Mouse (Mus musculus): ENCODE results near the gene Snap47. TPM values are rescaled to one million over a fixed set of nuclear protein-coding genes. Genes with fewer than 3 reads are reported as not detected.
A peak's percentile ranks its signal among the peaks of the same experiment; 100 is the strongest.

Gene Snap47
- total and polyA plus RNA-seq, 3 experiments: 95.9 to 102 (median 101) TPM

GRCm38 (mm10) chr11:59387471-59387870, 63.5 kb downstream of the Snap47 start:
- no peak overlapping the region for H3K4me2 ChIP-seq (ENCODE audit: insufficient read depth, low read depth, poor library complexity, severe bottlenecking)
- no peaks in the 10 kb centered on the region for H3K36me3 ChIP-seq (replicated peaks in 1 of 2; ENCODE audit: control insufficient read depth in 1 of 2, insufficient read depth in 1 of 2, low read length in 1 of 2)
- H3K27me3 ChIP-seq (replicated peaks): no peaks in the 10 kb centered on the region
- in situ Hi-C loops (cut with MboI; ENCODE audit: low pct_ligation_motif_present, low pct_unique_long_range_greater_than_20kb, low sequenced_read_pairs): no loop called here
- H3K79me2 ChIP-seq (replicated peaks; ENCODE audit: control insufficient read depth, extremely low read depth, insufficient read depth, poor library complexity, severe bottlenecking): no peaks in the 10 kb centered on the region
- no peak overlapping the region for H3K9ac ChIP-seq (ENCODE audit: insufficient read depth, low read depth)
- no peak for DNase-seq (ENCODE audit: extremely low read depth)
- TF ChIP-seq ZMIZ1 (IDR thresholded peaks at IDR 0.05; ENCODE audit: low read depth, low read length) (no peak), NRF1 (IDR thresholded peaks at IDR 0.05; ENCODE audit: low read depth, low read length) (no peak)
- H3K9me3 ChIP-seq (replicated peaks; ENCODE audit: low read length): no peaks in the 10 kb centered on the region
- dilution Hi-C loops (cut with MboI; ENCODE audit: extremely low pct_ligation_motif_present, extremely low pct_unique_long_range_greater_than_20kb, low sequenced_read_pairs): no loop called here
- no peak overlapping the region for H3K27ac ChIP-seq (ENCODE audit: insufficient read depth, low read depth)
- H3K4me3 ChIP-seq (replicated peaks in 1 of 3; ENCODE audit: low read depth in 2 of 3, low read length in 2 of 3, poor library complexity in 1 of 3): no peak overlapping the region
- H3K4me1 ChIP-seq (ENCODE audit: control insufficient read depth in 1 of 2, insufficient read depth in 2 of 2): peaks cover 19 to 20% of the 10 kb centered on the region in 2 experiments

DNA sequence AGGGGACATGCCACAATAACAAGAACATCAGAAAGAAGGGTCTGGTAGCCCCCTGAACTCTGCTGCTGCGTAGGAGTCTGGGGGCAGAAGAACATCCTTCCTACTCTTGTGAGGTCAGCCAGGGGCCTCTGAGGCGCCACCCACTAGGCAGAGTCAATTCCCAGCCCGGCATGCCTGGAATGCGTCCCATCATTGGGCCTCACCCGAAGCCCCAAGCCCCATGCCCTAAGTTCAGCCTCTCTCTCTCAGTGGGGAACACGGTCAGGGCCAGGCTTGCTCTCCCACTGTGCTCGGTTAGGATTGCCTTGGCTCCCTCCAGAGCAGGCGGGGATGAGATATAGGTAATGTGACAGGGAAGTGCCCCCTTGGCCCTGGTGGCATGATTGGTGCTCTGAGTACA, 65.9 kb downstream of the Snap47 start:
- TF ChIP-seq NELFE (IDR thresholded peaks at IDR 0.05; ENCODE audit: low read depth, low read length) (no peak), HCFC1 (IDR thresholded peaks at IDR 0.05; ENCODE audit: low read depth, low read length) (no peak), RCOR1 (conservative IDR thresholded peaks at IDR 0.05; ENCODE audit: low read depth, low read length) (no peak), CTCF (conservative IDR thresholded peaks at IDR 0.05 in 1 of 2, IDR thresholded peaks at IDR 0.05 in 1 of 2; ENCODE audit: low read depth in 2 of 2, low read length in 2 of 2) (no peak), IRF4 (IDR thresholded peaks at IDR 0.05; ENCODE audit: low read depth, low read length) (no peak), JUN (IDR thresholded peaks at IDR 0.05; ENCODE audit: insufficient read depth, low read depth, low read length) (no peak), KAT2A (IDR thresholded peaks at IDR 0.05; ENCODE audit: insufficient replicate concordance, low read length) (no peak), MYC (IDR thresholded peaks at IDR 0.05; ENCODE audit: low read depth, low read length) (no peak), NRF1 (IDR thresholded peaks at IDR 0.05; ENCODE audit: low read depth, low read length) (no peak), CHD1 (IDR thresholded peaks at IDR 0.05; ENCODE audit: low read depth, low read length) (no peak), SMC3 (IDR thresholded peaks at IDR 0.05; ENCODE audit: low read depth, low read length) (no peak), POLR2A (IDR thresholded peaks at IDR 0.05; ENCODE audit: low read depth, low read length) (no peak), MXI1 (IDR thresholded peaks at IDR 0.05; ENCODE audit: low read depth, low read length) (no peak), ZMIZ1 (IDR thresholded peaks at IDR 0.05; ENCODE audit: low read depth, low read length) (no peak)
- Histone ChIP-seq H3K9ac (ENCODE audit: insufficient read depth, low read depth) (no peak overlapping the region), H3K27ac (ENCODE audit: insufficient read depth, low read depth) (no peak overlapping the region), H3K4me3 (replicated peaks in 1 of 3; ENCODE audit: low read depth in 2 of 3, low read length in 2 of 3, poor library complexity in 1 of 3) (no peak overlapping the region), H3K9me3 (replicated peaks; ENCODE audit: low read length) (no peaks in the 10 kb centered on the region), H3K36me3 (replicated peaks in 1 of 2; ENCODE audit: control insufficient read depth in 1 of 2, insufficient read depth in 1 of 2, low read length in 1 of 2) (no peaks in the 10 kb centered on the region), H3K79me2 (replicated peaks; ENCODE audit: control insufficient read depth, extremely low read depth, insufficient read depth, poor library complexity, severe bottlenecking) (no peaks in the 10 kb centered on the region), H3K4me1 (ENCODE audit: control insufficient read depth in 1 of 2, insufficient read depth in 2 of 2) (peaks cover 20 to 23% of the 10 kb centered on the region in 2 experiments), H3K27me3 (replicated peaks) (no peaks in the 10 kb centered on the region), H3K4me2 (ENCODE audit: insufficient read depth, low read depth, poor library complexity, severe bottlenecking) (no peak overlapping the region)
- DNase-seq (ENCODE audit: extremely low read depth): no peak
- dilution Hi-C loops (cut with MboI; ENCODE audit: extremely low pct_ligation_motif_present, extremely low pct_unique_long_range_greater_than_20kb, low sequenced_read_pairs) (no loop called here), in situ Hi-C loops (cut with MboI; ENCODE audit: low pct_ligation_motif_present, low pct_unique_long_range_greater_than_20kb, low sequenced_read_pairs) (no loop called here)

- Histone ChIP-seq H3K9ac (ENCODE audit: insufficient read depth, low read depth) (no peak overlapping the region), H3K4me2 (ENCODE audit: insufficient read depth, low read depth, poor library complexity, severe bottlenecking) (no peak overlapping the region), H3K79me2 (replicated peaks; ENCODE audit: control insufficient read depth, extremely low read depth, insufficient read depth, poor library complexity, severe bottlenecking) (no peaks in the 10 kb centered on the region), H3K27ac (ENCODE audit: insufficient read depth, low read depth) (no peak overlapping the region), H3K9me3 (replicated peaks; ENCODE audit: low read length) (no peaks in the 10 kb centered on the region), H3K4me3 (replicated peaks in 1 of 3; ENCODE audit: low read depth in 2 of 3, low read length in 2 of 3, poor library complexity in 1 of 3) (no peak overlapping the region), H3K27me3 (replicated peaks) (no peaks in the 10 kb centered on the region), H3K36me3 (replicated peaks in 1 of 2; ENCODE audit: control insufficient read depth in 1 of 2, insufficient read depth in 1 of 2, low read length in 1 of 2) (no peaks in the 10 kb centered on the region), H3K4me1 (ENCODE audit: control insufficient read depth in 1 of 2, insufficient read depth in 2 of 2) (peaks cover 17 to 25% of the 10 kb centered on the region in 2 experiments)
- in situ Hi-C loops (cut with MboI; ENCODE audit: low pct_ligation_motif_present, low pct_unique_long_range_greater_than_20kb, low sequenced_read_pairs) (no loop called here), dilution Hi-C loops (cut with MboI; ENCODE audit: extremely low pct_ligation_motif_present, extremely low pct_unique_long_range_greater_than_20kb, low sequenced_read_pairs) (no loop called here)
- peak; percentile 33 for DNase-seq (ENCODE audit: extremely low read depth)
- TF ChIP-seq CHD1 (IDR thresholded peaks at IDR 0.05; ENCODE audit: low read depth, low read length) (no peak), USF1 (IDR thresholded peaks at IDR 0.05; ENCODE audit: low read depth, low read length) (no peak), POLR2A (IDR thresholded peaks at IDR 0.05; ENCODE audit: low read depth, low read length) (no peak), NELFE (IDR thresholded peaks at IDR 0.05; ENCODE audit: low read depth, low read length) (no peak), JUN (IDR thresholded peaks at IDR 0.05; ENCODE audit: insufficient read depth, low read depth, low read length) (no peak), ELF1 (IDR thresholded peaks at IDR 0.05; ENCODE audit: low read depth, low read length) (no peak), NRF1 (IDR thresholded peaks at IDR 0.05; ENCODE audit: low read depth, low read length) (0 out of 2 replicates have a peak, but pooled peaks have one; percentile 15), MAFK (IDR thresholded peaks at IDR 0.05; ENCODE audit: insufficient replicate concordance, low read length) (no peak), ETS1 (conservative IDR thresholded peaks at IDR 0.05; ENCODE audit: low read depth, low read length) (peak; percentile 76), ZNF384 (IDR thresholded peaks at IDR 0.05; ENCODE audit: low read depth, low read length) (no peak), ZC3H11A (IDR thresholded peaks at IDR 0.05; ENCODE audit: low read depth, low read length) (no peak), MYC (IDR thresholded peaks at IDR 0.05; ENCODE audit: low read depth, low read length) (peak; percentile 52; the same call in 1 of the 2 replicates), IRF4 (IDR thresholded peaks at IDR 0.05; ENCODE audit: low read depth, low read length) (peak; percentile 54; the same call in 1 of the 2 replicates), UBTF (IDR thresholded peaks at IDR 0.05; ENCODE audit: low read depth, low read length) (peak; percentile 69; the same call in 1 of the 2 replicates), SIN3A (IDR thresholded peaks at IDR 0.05; ENCODE audit: low read length) (peak; percentile 60; the same call in 1 of the 2 replicates), ZKSCAN1 (IDR thresholded peaks at IDR 0.05; ENCODE audit: borderline replicate concordance, low read depth, low read length) (no peak), GABPA (IDR thresholded peaks at IDR 0.05; ENCODE audit: insufficient replicate concordance, low read depth, low read length) (no peak)
These were observed 66.5 kb downstream of the Snap47 start for GRCm38 (mm10) chr11:59384441-59384959.

Measured in CH12.LX (cell line).